Mouse (Mus musculus) retina, embryonic 14.5 days (tissue): ENCODE measurements around the gene B4galnt1.

Source experiments
- DNase-seq: peaks from one replicate; pipeline ENCODE4 v3.0.0-alpha.2; 2015; ENCODE audit warnings: low spot score

B4galnt1 gene

GRCm38 (mm10) chr10:127209928-127210570 is 45.0 kb downstream of the B4galnt1 start:
- no peak for DNase-seq

DNA sequence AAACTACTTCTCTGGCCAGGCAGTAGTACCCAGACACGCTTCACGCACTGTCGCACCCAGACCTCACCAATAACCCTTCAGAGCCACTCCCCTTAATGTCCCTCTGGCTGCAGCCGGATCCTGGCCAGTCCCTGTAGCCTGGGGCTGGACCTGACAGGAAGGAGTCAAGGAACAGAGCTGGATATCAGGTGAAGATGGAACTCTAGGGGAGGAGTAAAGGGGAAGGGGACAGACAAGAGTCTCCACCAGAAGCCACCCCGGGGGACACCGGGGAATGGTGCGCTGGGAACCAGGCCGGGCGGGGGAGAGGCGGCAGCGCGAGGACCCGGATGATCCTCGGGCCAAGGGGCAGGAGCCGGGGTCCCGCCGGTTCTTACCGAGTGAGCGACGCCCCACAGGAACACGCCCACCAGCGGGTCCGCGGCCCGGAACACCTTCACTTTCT is 46.0 kb downstream of the B4galnt1 start:
- DNase-seq = peak; percentile 54

DNA sequence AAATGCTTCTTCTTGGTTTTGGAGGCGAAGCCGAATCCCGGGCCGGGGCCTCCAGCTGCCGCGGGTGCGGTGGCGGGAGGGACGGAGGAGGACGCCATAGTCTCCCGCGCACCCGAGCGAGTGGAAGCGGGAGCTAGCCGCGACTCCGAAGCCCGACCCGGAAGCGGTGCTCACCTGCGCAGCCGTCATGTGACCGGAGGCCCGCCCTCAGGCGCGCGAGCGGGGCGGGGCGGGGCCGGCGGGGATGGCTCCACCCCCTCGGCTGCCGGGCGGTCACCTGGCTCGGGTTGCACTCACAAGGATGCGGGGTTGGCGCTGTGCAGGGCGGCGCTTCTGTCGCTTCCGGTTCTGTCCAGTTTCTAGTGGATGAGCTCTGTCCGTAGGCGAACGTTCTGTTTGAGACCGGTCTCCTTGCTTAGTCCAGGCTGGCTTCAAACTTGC is 46.4 kb downstream of the B4galnt1 start, which contains the start of gene Pip4k2c:
Gene Pip4k2c (minus strand): TSS at position 172 of the 441 bp plus-strand sequence.
- peak; percentile 83 for DNase-seq

DNA sequence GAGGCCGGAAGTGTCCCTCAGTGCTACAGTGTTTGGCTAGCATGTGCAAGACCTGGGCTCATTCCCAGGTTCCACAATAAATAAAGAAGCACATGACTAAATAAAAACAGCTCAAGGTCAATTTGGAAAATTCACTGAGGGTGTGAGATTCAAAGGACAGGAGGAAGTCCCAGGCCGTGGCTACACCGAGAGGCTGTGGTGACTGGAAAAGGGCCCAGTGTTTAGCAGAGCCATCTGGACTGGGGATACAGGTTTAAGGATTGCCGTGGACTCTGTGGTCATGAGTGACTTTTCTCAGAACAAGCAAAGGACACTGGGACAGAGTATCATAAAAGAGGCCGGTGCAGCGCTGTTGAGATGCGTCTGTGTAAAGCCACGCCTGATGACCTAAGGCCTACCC is 48.2 kb downstream of the B4galnt1 start:
- no peak for DNase-seq

- DNase-seq = no peak
Measured at GRCm38 (mm10) chr10:127213704-127214421, 48.8 kb downstream of the B4galnt1 start.

GRCm38 (mm10) chr10:127214422-127214803 is 49.4 kb downstream of the B4galnt1 start:
- no peak for DNase-seq

- DNase-seq = no peak
Measured at GRCm38 (mm10) chr10:127216456-127216855, 51.4 kb downstream of the B4galnt1 start.

DNA sequence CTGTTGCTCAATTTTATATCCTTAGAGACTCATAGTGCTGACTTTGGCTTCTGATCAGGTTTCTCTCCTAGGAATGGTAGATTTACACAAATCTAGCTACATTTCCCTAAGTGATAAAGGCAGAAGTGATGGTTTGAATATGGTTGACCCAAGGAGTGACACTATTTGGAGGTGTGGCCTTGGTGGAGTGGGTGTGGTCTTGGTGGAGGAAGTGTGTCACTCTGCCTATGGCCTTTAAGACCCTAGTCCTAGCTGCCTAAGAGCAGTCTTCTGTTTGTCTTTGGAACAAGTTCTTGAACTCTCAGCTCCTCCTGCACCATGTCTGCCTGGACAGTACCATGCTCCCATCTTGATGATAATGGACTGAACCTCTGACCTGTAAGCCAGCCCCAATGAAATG is 52.2 kb downstream of the B4galnt1 start:
- DNase-seq = no peak

GRCm38 (mm10) chr10:127218339-127218738 is 53.3 kb downstream of the B4galnt1 start:
- DNase-seq = no peak
